Mouse (Mus musculus) gastrocnemius, postnatal 10 days (tissue): ENCODE data around the gene 4931428L18Rik. TPM values are rescaled to one million over a fixed set of nuclear protein-coding genes. Genes with fewer than 3 reads are reported as not detected.

Experiments used
- total RNA-seq, 2 experiments: library from RNA; stranded (reverse); gene quantifications; 2 replicates each; pipeline ENCODE4 v1.2.3; 2021

4931428L18Rik gene
- total RNA-seq, 2 experiments from 2014 or later = not detected

Other genes with a start within 250 kb of the 4931428L18Rik start
- gene AC153137.1, start 244.7 kb downstream of the 4931428L18Rik start, total RNA-seq = not detected
- not detected for gene Lgsn, start 46.3 kb downstream of the 4931428L18Rik start, total RNA-seq
- not detected for gene Pih1d3, start 154 bp upstream of the 4931428L18Rik start, total RNA-seq